Mouse (Mus musculus): ENCODE results near the gene Gnb4. TPM values are rescaled to one million over a fixed set of nuclear protein-coding genes. Genes with fewer than 3 reads are reported as not detected.

Gnb4 gene
- polyA plus RNA-seq, 1 experiment from 2014 or later = 47.8 TPM

DNA sequence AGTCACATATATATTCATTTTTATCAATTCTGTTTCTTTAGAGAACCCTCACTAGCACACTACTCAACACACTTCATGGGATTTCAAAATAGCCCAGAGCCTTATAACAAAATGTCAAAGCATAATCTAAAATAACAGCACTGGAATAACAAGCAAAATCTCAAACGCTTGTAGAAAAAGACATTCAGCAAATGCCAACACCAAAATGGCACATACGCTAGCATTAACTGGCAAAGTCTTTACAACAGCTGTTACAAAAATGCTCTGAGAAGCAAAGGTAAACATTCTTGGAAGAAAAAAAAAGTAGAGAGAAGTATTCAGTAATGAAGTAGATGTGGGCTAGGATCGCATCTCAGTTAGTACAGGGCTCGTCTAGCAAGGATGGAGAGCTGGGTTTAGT, 30.5 kb upstream of the Gnb4 start:
- Histone ChIP-seq H3K4me2 (no peak overlapping the region), H3K4me1 (replicated peaks) (no peaks in the 10 kb centered on the region), H3K4me3 (replicated peaks) (no peak overlapping the region), H3K9ac (replicated peaks) (no peak overlapping the region), H3K27me3 (no peaks in the 10 kb centered on the region), H3K27ac (no peak overlapping the region), H3K9me3 (no peaks in the 10 kb centered on the region), H3K36me3 (no peaks in the 10 kb centered on the region)
- ATAC-seq (ENCODE audit: insufficient number of reproducible peaks, insufficient read depth, low FRiP score, low TSS enrichment, low read depth) = no peak
- 90% methylated on average over 4 of the region's 4 CpGs for WGBS

DNA sequence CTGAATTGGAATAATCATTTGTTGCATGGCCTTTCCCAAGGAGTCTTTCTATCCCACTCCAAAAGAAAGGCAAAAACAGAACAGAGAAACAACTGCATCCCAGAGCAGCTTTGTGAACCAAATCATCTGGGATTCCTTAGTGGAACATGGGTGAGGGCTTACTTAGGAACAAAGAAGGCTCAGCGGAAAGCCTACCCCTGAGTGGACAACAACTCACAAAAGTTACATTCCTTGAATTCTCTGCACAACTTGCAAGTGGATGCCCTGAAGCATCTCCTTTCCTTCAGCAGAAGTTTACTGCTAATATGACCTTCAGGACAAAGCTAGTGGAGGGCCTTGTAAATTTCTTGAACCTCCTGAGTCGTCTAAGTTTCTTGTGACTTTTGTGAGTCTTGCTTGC, 28.4 kb upstream of the Gnb4 start:
- no peak overlapping the region for H3K9ac ChIP-seq (replicated peaks)
- no peak overlapping the region for H3K4me2 ChIP-seq
- no peaks in the 10 kb centered on the region for H3K4me1 ChIP-seq (replicated peaks)
- ATAC-seq (ENCODE audit: insufficient number of reproducible peaks, insufficient read depth, low FRiP score, low TSS enrichment, low read depth) = no peak
- H3K36me3 ChIP-seq = no peaks in the 10 kb centered on the region
- H3K4me3 ChIP-seq (replicated peaks) = no peak overlapping the region
- no peaks in the 10 kb centered on the region for H3K27me3 ChIP-seq
- H3K27ac ChIP-seq = no peak overlapping the region
- H3K9me3 ChIP-seq = no peaks in the 10 kb centered on the region
- WGBS = 78% methylated on average over 2 of the region's 2 CpGs

DNA sequence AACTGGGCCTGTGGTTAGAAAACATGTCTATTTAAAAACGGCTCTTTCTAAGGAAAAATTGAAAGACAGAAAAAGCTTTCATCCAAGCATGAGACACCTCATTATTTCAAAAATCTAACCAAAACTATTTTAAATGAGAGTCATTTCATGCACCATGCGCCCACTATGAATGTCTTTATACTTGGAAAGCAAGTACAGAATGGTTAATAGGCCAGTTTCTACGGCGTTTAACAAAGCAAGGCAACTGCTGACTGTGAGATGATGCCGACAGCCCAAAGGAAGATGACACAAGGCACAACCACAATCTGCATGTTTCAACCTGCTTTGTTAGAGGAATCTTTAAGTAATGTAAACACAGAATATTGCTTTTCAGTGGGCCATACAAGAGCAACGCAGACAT, 25.7 kb upstream of the Gnb4 start:
- H3K27me3 ChIP-seq = no peaks in the 10 kb centered on the region
- H3K9me3 ChIP-seq = no peaks in the 10 kb centered on the region
- 87% methylated on average over 6 of the region's 6 CpGs for WGBS
- no peak for ATAC-seq (ENCODE audit: insufficient number of reproducible peaks, insufficient read depth, low FRiP score, low TSS enrichment, low read depth)
- no peak overlapping the region for H3K27ac ChIP-seq
- H3K4me1 ChIP-seq (replicated peaks) = no peaks in the 10 kb centered on the region
- no peak overlapping the region for H3K9ac ChIP-seq (replicated peaks)
- no peak overlapping the region for H3K4me3 ChIP-seq (replicated peaks)
- no peaks in the 10 kb centered on the region for H3K36me3 ChIP-seq
- H3K4me2 ChIP-seq = no peak overlapping the region

DNA sequence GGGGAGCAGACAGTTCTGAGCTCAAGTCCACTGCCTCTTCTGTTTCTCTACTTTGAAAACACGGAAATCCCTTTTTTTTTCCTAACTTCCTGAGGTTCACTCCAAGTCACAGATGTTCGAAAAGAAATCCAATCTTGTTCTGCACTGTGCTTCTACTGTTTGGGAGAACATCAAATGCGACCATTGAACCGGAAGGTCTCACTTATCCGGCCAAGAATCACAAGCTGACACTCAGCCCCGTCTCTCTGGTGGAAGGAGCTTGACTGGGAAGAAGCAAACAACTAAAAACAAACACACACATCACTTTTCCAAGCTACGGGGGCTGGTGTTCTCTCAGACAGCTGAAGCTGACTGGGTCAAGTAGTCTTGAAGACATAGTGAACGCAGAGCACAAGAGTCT, 21.9 kb upstream of the Gnb4 start:
- ATAC-seq (ENCODE audit: insufficient number of reproducible peaks, insufficient read depth, low FRiP score, low TSS enrichment, low read depth) = no peak
- H3K4me3 ChIP-seq (replicated peaks) = no peak overlapping the region
- H3K27me3 ChIP-seq = no peaks in the 10 kb centered on the region
- no peaks in the 10 kb centered on the region for H3K36me3 ChIP-seq
- no peak overlapping the region for H3K9ac ChIP-seq (replicated peaks)
- H3K9me3 ChIP-seq = no peaks in the 10 kb centered on the region
- 80% methylated on average over 8 of the region's 8 CpGs for WGBS
- H3K4me2 ChIP-seq = no peak overlapping the region
- no peak overlapping the region for H3K27ac ChIP-seq
- H3K4me1 ChIP-seq (replicated peaks) = no peaks in the 10 kb centered on the region

DNA sequence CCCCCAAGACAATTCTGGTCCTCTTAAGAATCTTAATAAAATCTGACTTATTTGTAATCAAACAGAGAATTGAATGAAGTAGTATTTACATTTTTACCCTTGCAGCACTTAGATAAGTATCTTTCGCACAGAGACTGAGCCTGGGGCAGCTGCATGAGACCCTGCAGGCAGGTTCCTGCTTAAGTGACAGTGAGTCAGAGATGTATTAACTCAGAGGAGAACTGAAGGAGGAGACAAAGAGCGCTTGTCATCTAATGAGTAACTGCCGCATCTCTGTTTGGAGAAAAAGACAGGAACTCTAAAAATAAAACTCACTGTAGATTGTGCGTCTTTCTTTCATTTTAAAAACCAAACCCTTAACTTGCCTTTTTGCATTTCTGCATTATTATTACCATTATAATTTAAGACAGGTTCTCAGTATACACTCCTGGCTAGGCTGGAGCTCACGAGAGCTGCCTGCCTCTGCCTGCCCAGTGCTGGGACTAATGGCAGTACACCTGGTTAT, 16.4 kb upstream of the Gnb4 start:
- no peaks in the 10 kb centered on the region for H3K36me3 ChIP-seq
- WGBS = 85% methylated on average over 5 of the region's 5 CpGs
- no peak overlapping the region for H3K4me2 ChIP-seq
- H3K27ac ChIP-seq = no peak overlapping the region
- H3K4me3 ChIP-seq (replicated peaks) = no peak overlapping the region
- H3K27me3 ChIP-seq = no peaks in the 10 kb centered on the region
- no peaks in the 10 kb centered on the region for H3K4me1 ChIP-seq (replicated peaks)
- no peaks in the 10 kb centered on the region for H3K9me3 ChIP-seq
- no peak for ATAC-seq (ENCODE audit: insufficient number of reproducible peaks, insufficient read depth, low FRiP score, low TSS enrichment, low read depth)
- H3K9ac ChIP-seq (replicated peaks) = no peak overlapping the region

DNA sequence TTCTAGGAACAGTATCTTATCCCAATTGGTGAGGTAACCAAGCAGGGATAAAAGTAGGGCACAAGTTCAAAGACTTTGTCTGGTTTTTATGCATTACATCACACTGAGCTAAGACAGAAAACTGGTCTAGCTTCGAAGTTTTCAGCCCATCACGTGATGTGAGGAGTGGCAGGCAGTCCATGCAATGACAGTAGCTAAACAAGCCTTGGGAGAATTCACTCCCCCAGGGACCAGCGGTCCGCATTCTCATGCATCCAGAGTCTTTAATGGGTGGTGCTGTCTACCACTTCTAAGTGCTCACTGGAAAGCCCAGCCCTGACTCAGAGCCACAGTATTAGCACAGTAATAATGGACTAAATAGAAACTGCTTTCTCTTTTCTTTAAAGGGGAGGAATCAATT, 13.8 kb upstream of the Gnb4 start:
- no peaks in the 10 kb centered on the region for H3K4me1 ChIP-seq (replicated peaks)
- H3K4me2 ChIP-seq = no peak overlapping the region
- WGBS = 68% methylated on average over 4 of the region's 4 CpGs
- no peak for ATAC-seq (ENCODE audit: insufficient number of reproducible peaks, insufficient read depth, low FRiP score, low TSS enrichment, low read depth)
- no peaks in the 10 kb centered on the region for H3K36me3 ChIP-seq
- no peak overlapping the region for H3K4me3 ChIP-seq (replicated peaks)
- no peaks in the 10 kb centered on the region for H3K27me3 ChIP-seq
- H3K27ac ChIP-seq = no peak overlapping the region
- no peaks in the 10 kb centered on the region for H3K9me3 ChIP-seq
- H3K9ac ChIP-seq (replicated peaks) = no peak overlapping the region

DNA sequence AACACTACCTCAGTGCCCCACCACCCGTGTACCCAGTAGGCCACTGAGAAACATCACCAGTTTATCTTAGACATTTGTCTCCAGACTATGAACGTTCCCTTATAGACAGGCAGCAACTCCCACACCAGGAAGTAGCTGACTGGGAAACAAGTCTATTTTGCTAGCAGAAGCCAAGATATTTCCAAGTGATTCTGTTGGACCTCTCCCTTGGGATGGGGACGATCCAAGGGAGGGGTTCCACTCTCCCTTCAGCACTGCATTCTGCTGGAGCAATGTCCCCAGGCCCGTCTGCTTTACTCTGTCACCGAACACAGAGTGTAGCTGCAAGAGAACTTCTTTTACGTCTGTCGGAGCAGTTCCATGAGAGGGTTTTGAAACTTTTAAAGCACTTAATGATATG, 11.8 kb upstream of the Gnb4 start:
- H3K9ac ChIP-seq (replicated peaks) = no peak overlapping the region
- H3K27ac ChIP-seq = no peak overlapping the region
- ATAC-seq (ENCODE audit: insufficient number of reproducible peaks, insufficient read depth, low FRiP score, low TSS enrichment, low read depth) = no peak
- H3K4me2 ChIP-seq = no peak overlapping the region
- H3K9me3 ChIP-seq = no peaks in the 10 kb centered on the region
- H3K27me3 ChIP-seq = no peaks in the 10 kb centered on the region
- H3K4me3 ChIP-seq (replicated peaks) = no peak overlapping the region
- no peaks in the 10 kb centered on the region for H3K36me3 ChIP-seq
- 82% methylated on average over 7 of the region's 7 CpGs for WGBS
- H3K4me1 ChIP-seq (replicated peaks) = no peaks in the 10 kb centered on the region

DNA sequence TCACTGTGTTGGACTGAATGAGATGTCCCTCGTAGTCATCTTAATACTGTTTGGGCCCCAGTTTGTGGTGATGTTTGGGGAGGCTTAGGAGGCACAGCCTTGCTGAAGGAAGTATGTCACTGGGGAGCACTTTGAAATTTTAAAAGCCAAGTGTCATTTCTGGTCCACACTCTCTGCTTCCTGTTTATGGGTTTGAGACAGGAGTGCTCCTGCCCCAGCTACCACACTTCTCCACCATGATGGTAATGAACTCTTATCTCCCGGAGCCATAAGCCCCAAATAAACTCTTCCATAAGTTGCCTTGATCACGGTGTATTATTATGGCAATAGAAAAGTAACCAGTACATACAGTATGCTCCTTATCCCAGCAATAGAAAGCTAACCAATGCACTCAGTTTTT, 5.7 kb upstream of the Gnb4 start:
- Histone ChIP-seq H3K27ac (no peak overlapping the region), H3K4me3 (replicated peaks) (no peak overlapping the region), H3K4me1 (replicated peaks) (no peaks in the 10 kb centered on the region), H3K9ac (replicated peaks) (no peak overlapping the region), H3K27me3 (no peaks in the 10 kb centered on the region), H3K9me3 (no peaks in the 10 kb centered on the region), H3K36me3 (no peaks in the 10 kb centered on the region), H3K4me2 (no peak overlapping the region)
- 93% methylated on average over 3 of the region's 3 CpGs for WGBS
- ATAC-seq (ENCODE audit: insufficient number of reproducible peaks, insufficient read depth, low FRiP score, low TSS enrichment, low read depth) = no peak

DNA sequence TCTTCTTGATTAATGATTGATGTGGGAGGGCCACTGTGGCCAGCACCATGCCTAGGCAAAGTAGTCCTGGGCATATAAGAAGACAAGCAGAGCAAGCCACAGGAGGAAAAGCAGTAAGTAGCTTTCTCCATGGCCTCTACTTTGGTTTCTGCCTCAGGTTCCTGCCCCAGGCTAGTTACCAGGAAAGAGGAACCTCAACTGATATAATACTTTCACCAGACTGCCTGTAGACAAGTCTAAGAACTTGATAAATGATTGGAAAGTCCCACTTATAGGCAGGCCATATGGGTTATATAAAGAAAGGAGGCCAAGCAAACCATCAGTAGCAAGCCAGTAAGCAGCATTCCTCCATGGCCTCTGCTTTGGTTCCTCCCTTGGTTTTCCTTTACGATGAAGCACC, 5.3 kb upstream of the Gnb4 start:
- no peak overlapping the region for H3K4me2 ChIP-seq
- H3K36me3 ChIP-seq = no peaks in the 10 kb centered on the region
- no peak for ATAC-seq (ENCODE audit: insufficient number of reproducible peaks, insufficient read depth, low FRiP score, low TSS enrichment, low read depth)
- H3K27me3 ChIP-seq = no peaks in the 10 kb centered on the region
- no peak overlapping the region for H3K9ac ChIP-seq (replicated peaks)
- H3K9me3 ChIP-seq = no peaks in the 10 kb centered on the region
- no peaks in the 10 kb centered on the region for H3K4me1 ChIP-seq (replicated peaks)
- 85% methylated on average over 1 of the region's 1 CpGs for WGBS
- no peak overlapping the region for H3K4me3 ChIP-seq (replicated peaks)
- H3K27ac ChIP-seq = no peak overlapping the region

DNA sequence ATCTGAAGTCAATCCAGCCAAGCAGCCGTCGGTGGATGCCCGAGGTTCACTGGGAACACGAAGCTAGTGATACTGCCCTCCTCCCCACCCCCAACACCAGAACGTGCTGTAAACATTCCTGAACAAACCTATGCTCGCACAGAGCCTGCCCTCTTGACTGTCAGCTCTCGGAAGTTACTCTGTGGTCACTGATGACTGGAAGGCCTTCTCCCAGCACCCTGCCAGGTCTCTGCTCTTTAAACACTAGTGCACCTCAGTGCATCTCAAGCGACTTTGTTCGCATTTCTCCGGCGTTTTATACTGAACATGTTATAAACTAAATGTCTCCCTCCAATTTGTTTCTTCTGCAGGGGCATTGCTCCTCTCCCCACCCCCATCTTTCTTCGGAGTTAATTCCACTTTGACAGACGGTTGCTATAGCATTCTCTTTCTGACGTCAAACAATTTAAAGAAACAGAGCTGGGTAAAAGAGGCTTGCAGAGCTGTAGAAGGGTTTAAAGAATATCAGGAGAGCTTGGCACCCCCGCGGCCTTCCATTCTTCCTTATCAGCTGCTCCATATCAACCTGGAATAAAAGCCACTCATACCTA, 763 bp upstream of the Gnb4 start:
- H3K4me2 ChIP-seq = peak overlapping the region; percentile 58
- H3K36me3 ChIP-seq = peaks cover 5% of the 10 kb centered on the region; the same call in 1 of the 2 replicates
- WGBS = 22% methylated on average over 16 of the region's 16 CpGs
- peak overlapping the region; percentile 70 for H3K4me3 ChIP-seq (replicated peaks)
- H3K27me3 ChIP-seq = no peaks in the 10 kb centered on the region
- H3K9me3 ChIP-seq = no peaks in the 10 kb centered on the region
- ATAC-seq (ENCODE audit: insufficient number of reproducible peaks, insufficient read depth, low FRiP score, low TSS enrichment, low read depth) = peak; percentile 38; the same call in 1 of the 2 replicates
- H3K4me1 ChIP-seq (replicated peaks) = peaks cover 3% of the 10 kb centered on the region; the same call in 1 of the 2 replicates
- peak overlapping the region; percentile 78 for H3K27ac ChIP-seq
- peak overlapping the region; percentile 81 for H3K9ac ChIP-seq (replicated peaks)

DNA sequence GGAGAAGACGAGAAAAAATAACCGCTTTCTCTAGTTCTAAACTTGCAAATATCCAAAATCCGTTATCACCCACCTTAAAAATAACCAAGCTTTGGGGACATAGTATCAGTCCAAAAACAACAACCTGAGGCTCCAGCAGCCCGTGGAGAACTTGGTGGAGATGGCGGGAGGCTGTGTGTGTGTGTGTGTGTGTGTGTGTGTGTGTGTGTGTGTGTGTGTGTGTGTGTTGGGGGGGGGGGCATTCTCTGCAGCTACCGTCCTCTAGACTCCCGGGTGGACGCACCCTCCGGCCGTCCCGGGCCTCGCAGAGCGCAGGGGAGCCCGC, 417 bp downstream of the Gnb4 start:
- peaks cover 5% of the 10 kb centered on the region; the same call in 1 of the 2 replicates for H3K36me3 ChIP-seq
- no peaks in the 10 kb centered on the region for H3K27me3 ChIP-seq
- H3K9me3 ChIP-seq = no peaks in the 10 kb centered on the region
- H3K27ac ChIP-seq = peak overlapping the region; percentile 78; the same call in 1 of the 2 replicates
- WGBS = 19% methylated on average over 6 of the region's 14 CpGs
- peak overlapping the region; percentile 70 for H3K4me3 ChIP-seq (replicated peaks)
- H3K4me2 ChIP-seq = peak overlapping the region; percentile 58
- peak overlapping the region; percentile 81 for H3K9ac ChIP-seq (replicated peaks)
- H3K4me1 ChIP-seq (replicated peaks) = peaks cover 3% of the 10 kb centered on the region; the same call in 1 of the 2 replicates
- no peak; the same call in 1 of the 2 replicates for ATAC-seq (ENCODE audit: insufficient number of reproducible peaks, insufficient read depth, low FRiP score, low TSS enrichment, low read depth)

DNA sequence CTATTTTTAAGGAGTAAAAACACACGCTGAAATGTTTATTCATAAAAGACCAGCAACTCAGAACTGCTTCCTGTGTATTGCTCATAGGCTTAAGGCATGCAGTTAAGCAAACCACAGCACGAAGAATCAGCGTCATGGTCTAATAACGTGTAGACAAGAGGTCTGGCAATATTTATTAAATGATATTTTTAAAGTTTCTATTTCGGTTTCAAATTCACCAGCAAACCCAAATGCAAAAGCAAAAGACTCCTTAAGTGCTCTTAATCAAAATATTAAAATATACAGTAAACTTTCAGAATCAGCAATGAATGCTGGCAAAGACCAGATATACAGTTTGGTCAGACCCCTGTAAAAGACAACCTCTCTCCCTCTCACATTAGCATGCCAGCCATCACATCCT, 1.0 kb downstream of the Gnb4 start:
- ATAC-seq (ENCODE audit: insufficient number of reproducible peaks, insufficient read depth, low FRiP score, low TSS enrichment, low read depth) = no peak
- 72% methylated on average over 5 of the region's 5 CpGs for WGBS
- Histone ChIP-seq H3K36me3 (peaks cover 5% of the 10 kb centered on the region; the same call in 1 of the 2 replicates), H3K27me3 (no peaks in the 10 kb centered on the region), H3K27ac (no peak overlapping the region), H3K9ac (replicated peaks) (no peak overlapping the region), H3K9me3 (no peaks in the 10 kb centered on the region), H3K4me3 (replicated peaks) (peak overlapping the region; percentile 70), H3K4me1 (replicated peaks) (peaks cover 3% of the 10 kb centered on the region; the same call in 1 of the 2 replicates), H3K4me2 (peak overlapping the region; percentile 58)
